Mouse (Mus musculus) adrenal gland, postnatal 36 days (tissue): ENCODE results near the gene Cd63. TPM values are rescaled to one million over a fixed set of nuclear protein-coding genes. Genes with fewer than 3 reads are reported as not detected.

ENCODE experiments used
- DNase-seq, 2 experiments: peaks; one replicate each; pipeline ENCODE4 v3.0.0; 2021; ENCODE audit warnings: mixed read lengths in 1 of 2
- total RNA-seq, 2 experiments: library from RNA; stranded (reverse); gene quantifications; 2 replicates each; pipeline ENCODE4 v1.2.3; 2021

Cd63 gene
- total RNA-seq, 2 experiments from 2014 or later, result 285 to 398 TPM

DNA sequence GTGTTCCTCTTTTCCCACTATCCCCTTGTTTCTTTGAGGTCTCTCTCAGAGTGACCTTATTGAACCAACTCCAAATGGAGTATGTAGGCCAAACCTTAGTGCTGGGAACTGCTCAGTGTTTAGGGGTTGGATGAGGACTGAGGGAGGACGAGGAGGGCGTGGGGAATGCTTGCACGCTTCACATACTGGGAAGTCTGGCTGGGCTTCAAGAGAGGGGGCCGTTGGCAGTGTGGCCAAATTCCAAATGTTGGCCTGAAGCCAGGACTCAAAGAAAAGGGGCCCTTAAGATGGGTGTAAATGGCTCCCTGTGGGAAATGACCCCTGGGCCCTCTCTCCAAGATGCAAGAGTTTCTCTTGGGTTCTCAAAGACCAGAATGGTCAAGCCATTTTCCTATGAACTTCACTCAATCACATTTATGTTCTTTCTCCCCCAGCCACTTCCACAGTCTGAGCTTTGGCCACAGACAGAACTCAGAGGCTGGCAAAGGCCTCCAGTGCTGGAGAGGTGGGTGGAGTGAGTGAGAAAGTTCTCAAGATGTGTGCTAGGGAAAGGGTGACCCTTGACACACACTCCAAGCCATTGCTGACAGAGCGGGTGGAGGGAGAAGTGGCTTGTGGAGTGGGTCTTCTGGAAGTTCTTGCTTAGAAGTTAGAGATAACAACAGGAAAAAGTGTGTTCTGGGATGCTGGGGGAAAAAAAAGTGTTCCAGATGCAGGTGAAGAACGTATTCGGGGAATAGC, 29.0 kb downstream of the Cd63 start:
- no peak for DNase-seq

DNA sequence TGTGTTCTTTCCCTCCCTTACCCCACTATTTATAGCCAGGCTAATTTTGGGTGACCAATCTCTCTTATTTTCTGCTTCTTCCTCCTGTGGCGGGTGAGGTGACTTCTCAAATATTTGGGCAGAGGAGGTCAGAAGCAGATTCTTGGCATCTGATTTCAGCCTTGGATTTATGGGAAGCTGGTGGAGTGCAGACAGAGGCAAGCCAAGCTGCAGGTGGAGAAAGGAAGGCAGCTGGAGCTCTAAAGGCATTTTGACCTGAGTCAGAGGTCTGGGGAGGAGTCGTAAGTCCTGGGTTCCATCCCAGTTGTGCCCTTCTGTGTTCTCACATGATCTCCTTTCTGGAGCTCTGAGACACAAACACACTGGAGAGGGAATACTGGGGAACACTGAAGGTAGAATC, 30.7 kb downstream of the Cd63 start:
- no peak for DNase-seq

DNA sequence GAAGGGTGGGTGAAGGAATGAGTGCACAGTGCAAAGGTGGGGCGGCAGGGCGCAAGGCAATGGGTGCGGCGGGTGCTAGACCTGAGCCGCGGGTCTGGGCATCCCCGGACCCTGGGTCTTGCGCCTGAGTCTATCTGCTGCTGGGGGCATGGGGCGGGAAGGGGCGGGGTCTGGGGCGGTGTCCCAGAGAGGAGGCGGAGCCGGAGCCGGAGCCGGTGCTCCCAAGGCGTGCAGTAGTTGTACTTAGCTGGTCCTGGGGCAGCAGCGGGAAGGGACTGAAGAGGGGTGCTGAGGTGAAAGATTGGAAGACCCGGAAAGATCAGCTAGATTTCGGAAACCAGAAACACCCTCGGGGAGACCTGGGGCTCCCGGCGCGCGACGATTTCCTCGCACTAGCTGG, 32.8 kb downstream of the Cd63 start, which contains the start of gene Itga7:
TSS of gene Itga7 (plus strand) at position 245 of the 400 bp plus-strand sequence.
- DNase-seq, result peak; percentile 44 to 71

DNA sequence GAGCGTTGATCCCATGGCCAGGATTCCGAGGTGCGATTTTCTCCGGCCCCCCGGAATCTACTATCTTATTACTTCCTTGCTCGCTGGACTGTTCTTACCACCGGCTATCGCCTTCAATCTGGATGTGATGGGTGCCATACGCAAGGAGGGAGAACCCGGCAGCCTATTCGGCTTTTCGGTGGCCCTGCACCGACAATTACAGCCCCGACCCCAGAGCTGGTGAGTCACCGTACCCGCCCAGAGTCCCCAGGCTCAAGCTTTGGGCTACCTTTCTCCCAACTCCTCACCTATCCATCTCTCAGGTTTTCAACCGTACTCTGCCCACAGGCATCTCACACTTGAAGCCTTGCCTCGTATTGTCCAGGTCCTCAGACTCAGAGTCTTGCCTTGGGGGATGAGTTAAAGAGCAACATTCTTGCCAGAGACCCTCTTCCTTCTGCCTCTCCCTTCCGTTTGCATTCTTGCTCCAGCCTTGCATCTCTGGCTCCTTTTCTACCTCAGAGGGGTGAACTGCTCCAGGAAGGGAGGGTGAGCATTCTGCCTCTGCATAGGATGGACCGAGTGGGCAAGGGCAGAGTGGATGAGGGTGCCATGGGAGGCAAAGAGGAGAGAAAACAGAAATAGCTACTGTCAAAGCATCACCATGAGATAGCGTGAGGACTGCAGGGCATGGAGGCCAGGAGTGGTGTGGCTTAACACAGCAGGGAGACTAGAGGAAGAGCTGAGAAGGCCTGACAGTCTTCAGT, 33.4 kb downstream of the Cd63 start:
- no peak for DNase-seq

DNA sequence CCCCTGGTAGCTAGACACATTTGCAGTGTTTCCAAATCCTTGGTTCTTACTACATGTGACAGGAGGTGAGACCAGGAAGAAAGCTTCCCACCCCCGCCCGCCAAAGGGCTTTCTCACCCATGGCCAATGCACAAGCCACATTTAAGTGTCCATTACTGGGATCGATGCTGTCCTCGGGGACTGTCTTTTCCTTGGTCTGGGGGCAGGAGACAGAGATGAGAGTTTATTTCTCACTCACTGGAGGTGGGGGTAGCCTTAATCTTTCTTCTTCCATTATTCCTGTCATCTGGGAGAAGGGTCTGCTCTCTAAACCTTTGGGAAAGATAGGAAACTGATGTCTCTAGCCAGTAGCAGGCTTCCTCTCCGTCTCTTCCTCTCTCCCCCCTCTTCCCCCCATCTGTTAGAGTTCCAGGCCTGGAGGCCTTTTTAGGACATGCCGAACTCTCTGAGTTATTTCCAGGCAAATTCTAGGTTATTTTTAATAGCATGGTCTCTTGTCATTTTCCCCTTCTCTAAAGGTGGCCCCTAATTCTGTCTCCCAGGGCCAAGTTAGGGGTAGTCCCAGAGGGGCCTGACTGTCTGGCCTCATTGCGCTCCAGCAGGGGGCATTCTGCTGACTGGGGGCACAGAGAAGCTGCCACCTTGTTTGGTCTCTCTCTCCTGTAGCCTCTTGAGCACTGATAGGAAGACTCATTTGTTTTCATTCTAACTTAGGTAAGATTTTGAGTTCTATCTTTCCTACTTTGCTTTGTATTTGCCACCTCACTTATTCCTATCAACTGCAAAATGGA, 34.4 kb downstream of the Cd63 start:
- no peak for DNase-seq

DNA sequence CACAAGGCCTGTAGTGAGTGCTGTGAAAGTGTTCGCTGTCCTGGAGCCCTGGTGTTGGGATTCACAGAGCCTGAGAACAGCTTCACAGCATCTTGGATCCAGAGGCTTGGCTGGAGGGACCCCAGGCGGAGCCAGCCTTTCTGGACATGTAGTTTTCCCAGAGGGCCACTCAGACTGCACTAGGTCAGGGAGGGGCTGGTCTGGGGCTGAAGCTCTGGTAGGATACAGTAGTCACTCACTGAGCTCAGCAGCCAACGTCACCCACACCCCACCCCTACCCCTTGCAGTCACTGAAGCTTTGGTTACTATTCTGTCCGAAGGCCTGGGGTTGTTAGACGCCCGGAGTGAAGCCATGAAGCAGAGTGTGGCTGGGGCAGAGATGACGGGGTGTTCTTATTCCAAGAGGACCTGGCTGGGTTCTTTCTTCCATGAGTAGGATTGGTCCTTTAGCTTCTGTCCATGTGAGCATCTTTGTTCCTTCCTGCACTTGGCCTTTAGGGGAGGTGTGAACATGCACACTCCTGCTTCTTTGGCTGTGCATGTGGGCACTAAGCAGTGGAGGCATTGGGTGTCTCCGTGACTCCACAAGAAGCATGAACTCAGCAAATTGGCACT, 35.1 kb downstream of the Cd63 start:
- no peak for DNase-seq

DNA sequence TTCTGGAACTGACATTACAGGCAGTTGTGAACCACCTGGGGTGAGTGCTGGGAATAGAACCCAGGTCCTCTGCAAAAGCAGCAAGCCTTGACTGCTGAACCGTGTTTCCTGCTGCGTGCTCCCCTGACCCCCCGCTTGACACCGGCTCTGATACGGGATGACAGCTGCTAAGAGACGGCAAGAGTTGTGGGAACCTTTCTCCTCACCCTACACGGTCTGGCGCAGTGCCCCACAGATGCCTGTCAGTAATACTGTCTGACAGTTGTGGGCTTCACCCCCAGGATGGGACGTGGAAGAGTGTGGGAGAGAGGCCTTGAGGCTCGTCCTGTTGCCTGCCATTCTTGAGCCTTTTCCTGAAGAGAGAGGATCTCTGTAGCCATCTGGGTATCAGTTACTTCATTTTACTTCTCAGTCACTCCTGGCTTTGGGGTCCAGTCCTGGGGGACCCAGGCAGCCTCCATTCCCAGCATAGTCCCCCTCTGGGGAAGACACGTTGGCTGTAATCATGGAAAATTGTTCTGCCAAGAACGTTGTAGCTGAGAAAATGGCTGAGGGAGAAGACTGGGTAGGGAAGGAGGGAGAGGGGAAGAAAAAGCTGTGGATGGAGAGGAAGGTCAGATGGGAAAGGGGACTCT, 37.1 kb downstream of the Cd63 start:
- DNase-seq, result no peak

DNA sequence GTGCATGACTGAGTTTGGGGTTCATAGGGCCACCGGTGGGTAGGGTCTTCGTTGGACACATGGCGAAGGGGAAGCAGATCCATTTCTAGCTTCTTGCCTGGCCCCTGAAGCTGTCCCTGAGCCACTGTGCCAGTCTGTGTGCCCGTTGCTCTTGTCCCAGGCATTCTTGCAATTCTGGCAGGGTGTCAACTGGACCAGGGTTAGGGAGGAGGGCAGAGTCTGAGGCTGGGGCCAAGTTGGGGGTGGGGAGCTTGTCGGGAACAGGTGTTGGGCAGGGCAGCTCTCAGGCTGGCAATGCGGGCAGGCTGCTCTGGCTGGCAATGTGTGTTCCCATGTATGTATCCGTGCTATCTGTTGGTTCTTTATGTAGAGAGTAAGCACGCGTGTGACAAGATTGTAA, 37.7 kb downstream of the Cd63 start:
- DNase-seq, result peak; percentile 62 to 81

DNA sequence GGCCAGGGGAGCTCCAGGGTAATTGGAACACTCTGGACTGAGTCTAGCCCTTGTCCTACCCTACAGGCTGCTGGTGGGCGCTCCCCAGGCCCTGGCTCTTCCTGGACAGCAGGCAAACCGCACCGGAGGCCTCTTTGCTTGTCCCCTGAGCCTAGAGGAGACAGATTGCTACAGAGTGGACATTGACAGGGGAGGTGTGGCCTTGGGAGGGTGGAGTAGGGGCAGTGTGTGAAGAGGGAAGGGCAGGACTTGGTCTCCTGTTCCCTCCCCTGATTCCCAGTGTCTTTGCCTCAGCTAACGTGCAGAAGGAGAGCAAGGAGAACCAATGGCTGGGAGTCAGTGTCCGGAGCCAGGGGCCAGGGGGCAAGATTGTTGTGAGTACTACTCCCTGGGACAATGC, 38.2 kb downstream of the Cd63 start:
- DNase-seq, result peak in 1 of 2 experiments; percentile 49

DNA sequence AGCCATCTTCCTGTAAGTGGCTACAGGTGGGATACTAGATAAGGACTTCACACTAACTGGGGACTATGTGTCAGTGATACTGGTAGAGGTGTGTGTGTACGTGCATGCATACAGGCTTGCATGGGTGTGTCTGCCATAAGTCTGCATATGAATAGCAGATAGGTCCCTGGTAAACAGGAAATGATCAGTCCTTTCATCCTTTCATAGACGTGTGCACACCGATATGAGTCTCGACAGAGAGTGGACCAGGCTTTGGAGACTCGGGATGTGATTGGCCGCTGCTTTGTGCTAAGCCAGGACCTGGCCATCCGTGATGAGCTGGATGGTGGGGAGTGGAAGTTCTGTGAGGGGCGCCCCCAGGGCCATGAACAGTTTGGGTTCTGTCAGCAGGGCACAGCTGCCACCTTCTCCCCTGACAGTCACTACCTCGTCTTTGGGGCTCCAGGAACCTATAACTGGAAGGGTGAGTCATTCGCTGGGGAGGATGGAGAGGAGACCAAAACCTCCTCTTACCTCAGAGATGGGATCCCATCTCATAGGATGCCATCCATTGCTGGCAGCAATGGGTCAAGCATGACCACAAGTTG, 39.8 kb downstream of the Cd63 start:
- DNase-seq, result no peak

DNA sequence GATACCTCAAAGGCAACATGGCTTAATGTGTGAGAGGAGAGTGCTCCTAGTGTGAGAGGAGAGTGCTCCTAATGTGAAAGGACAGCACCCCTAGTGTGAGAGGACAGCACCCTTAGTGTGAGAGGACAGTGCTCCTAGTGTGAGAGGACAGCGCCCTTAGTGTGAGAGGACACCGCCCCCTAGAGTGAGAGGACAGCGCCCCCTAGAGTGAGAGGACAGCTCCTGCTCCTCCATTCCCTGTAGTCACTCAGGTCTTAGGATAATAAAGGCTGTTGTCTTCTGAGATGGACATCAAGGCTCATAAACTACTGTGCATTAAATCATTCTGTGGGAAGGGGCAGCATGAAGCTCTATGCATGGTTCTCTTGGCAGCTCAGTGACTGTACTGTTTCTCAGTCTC, 44.9 kb downstream of the Cd63 start:
- peak; percentile 37 to 64 for DNase-seq

DNA sequence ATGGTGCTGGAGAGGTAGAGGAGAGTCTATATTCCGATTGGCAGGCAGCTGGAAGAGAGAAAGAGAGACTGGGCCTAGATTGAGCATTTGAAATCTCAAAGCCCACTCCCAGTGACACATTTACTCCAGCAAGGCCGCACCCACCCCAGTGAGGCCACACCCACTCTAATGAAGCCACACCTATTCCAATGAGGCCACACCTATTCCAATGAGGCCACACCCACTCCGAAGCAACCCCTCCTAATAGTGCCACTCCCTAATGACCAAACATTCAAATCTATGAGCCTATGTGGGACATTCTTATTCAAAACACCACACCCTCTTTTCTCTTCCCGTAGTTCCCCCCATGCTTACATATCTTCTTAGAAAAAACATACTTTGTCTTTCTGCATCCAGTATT, 46.7 kb downstream of the Cd63 start:
- no peak for DNase-seq

DNA sequence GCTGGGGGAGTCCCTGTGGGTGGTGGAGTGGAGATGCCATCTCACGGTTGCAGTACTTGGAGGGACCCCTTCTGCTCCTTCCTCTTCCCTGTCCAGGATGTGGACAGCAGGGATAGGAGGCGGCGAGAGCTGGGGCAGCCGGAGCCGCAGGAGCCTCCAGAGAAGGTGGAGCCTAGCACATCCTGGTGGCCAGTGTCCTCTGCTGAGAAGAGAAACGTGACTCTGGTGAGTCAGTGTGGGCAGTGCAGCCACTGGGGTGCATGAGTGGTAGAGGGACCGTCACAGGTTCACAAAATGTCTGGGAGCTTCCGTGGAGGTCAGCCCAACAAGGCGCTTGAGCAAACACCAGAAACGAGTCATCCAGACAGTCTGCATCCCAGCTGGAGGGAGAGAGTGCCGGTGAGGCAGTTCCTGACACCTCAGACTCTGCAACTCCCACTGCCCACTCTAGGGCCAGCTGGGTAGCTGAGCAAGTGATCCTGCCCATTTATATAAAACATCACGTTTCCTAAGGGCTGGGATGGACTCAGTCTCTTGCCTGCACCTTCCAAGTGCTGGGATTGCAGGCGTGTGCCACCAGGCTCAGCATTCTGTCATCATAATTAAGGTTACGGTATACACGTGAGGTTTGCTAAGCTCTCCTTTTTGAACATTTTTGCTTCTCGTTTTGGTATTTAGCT, 49.6 kb downstream of the Cd63 start:
- no peak for DNase-seq

DNA sequence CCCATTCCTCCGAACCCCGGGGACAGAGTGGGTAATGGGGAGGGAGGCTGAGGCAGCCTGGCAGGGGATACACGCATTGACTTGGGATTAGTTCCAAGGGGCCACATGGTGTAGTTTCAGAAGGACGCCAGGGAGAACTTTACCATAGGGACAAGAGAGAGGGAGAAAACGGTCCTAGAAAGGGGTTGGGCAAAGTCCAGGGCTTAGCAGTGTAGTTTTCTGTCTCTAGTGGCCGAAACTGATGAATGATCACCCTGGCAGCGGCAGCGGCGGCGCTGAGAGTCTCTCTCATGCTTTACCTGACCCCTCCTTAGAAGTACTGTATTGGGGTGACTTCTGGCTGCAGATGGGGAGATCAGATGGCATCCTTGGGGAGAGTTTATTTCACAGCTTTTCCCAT, 57.6 kb downstream of the Cd63 start:
- no peak for DNase-seq

DNA sequence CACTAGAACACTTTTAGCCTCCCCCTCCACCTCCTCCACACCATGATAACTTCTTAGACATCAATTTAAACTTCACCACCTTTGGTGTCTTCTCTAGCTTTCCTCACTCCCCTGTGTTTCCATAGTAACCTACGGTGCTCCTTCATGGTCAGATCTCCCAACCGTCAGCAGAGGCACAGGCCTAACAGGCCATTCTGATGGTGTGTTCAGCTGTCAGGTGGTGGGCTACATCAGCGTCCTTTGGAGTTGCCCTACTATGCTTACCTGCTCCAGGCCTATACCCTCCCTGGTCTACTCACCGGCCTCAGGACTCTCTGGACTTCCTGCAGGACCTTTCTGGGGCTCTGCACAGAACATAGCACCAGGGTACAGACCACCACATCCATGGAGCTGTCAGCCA, 59.4 kb downstream of the Cd63 start:
- DNase-seq, result no peak

DNA sequence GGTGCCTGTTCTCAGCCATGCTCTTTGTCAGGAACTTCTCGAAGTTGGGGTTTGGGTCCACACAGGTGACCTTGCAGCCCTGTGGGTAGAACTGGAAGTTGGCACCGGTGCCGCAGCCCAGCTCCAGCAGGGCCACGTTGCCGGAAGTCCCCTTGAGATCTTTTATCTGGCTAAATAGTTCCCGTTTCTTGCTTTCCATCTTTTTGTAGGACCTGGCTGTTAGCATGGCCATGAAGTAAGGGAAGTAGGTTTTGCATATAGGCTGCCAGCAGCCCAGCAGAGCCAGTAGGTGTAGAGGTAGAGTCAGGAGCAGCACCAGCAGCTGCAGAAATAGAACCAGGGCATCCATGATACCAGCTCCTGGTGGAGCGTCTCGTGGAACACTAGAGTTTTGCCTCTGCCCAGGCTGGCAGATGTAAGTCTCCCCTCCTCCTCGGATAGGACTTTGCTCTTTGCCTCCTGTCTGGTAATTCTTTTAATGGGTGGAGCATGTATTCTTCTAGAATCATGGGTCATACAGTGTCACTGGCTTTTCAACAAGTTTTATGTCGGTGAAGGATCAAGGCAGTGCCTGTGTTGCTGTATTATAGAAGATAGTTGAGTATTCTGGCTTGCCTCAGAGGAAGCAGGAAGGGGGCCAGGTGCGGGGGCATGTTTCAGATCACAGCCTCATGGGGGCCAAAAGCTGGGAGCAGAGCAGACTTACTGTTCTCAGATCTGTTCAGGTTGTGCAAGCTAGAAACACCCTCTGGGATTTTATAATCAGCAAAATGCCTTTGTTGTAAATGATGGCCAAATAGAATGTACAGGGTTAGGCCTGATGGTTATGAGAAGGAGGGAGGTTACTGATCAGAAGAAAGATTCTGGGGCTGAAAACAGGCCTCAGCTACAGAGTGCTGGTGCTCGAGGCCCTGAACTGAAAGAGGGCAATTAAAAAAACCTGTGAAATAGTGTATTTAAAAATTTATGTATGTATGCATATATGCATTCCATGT, 60.1 kb downstream of the Cd63 start, which contains the start of gene Mettl7b:
TSS of gene Mettl7b (minus strand) at position 399 of the 995 bp plus-strand sequence.
- DNase-seq, result no peak
